Mouse (Mus musculus): Measurements from ENCODE around the gene Zfp92. TPM values are rescaled to one million over a fixed set of nuclear protein-coding genes. Genes with fewer than 3 reads are reported as not detected.

The Zfp92 gene
- total RNA-seq, 2 experiments from 2014 or later: 0.04 TPM; not detected in 1

GRCm38 (mm10) chrX:73468752-73469151, 57.9 kb downstream of the Zfp92 start:
- ATAC-seq (replicated peaks; ENCODE audit: low FRiP score, low TSS enrichment, poor library complexity, severe bottlenecking): no peak

- ATAC-seq (replicated peaks; ENCODE audit: low FRiP score, low TSS enrichment, poor library complexity, severe bottlenecking): peak; percentile 93
These were observed 60.9 kb downstream of the Zfp92 start for GRCm38 (mm10) chrX:73471764-73472163.

GRCm38 (mm10) chrX:73474340-73475165, 63.7 kb downstream of the Zfp92 start:
- ATAC-seq (replicated peaks; ENCODE audit: low FRiP score, low TSS enrichment, poor library complexity, severe bottlenecking): no peak

GRCm38 (mm10) chrX:73475658-73476256, 64.9 kb downstream of the Zfp92 start:
- ATAC-seq (replicated peaks; ENCODE audit: low FRiP score, low TSS enrichment, poor library complexity, severe bottlenecking): peak; percentile 73

GRCm38 (mm10) chrX:73476621-73477020, 65.7 kb downstream of the Zfp92 start:
- ATAC-seq (replicated peaks; ENCODE audit: low FRiP score, low TSS enrichment, poor library complexity, severe bottlenecking): no peak

- no peak for ATAC-seq (replicated peaks; ENCODE audit: low FRiP score, low TSS enrichment, poor library complexity, severe bottlenecking)
These were observed 66.6 kb downstream of the Zfp92 start for GRCm38 (mm10) chrX:73477500-73477899.

Other genes with a start within 250 kb of the Zfp92 start
- not detected in 2 replicates for gene Spin2d, start 234.1 kb upstream of the Zfp92 start, total RNA-seq (2014; fragmentation: Nextera tagmentation)
- not detected in 2 replicates for gene Spin2d, start 234.1 kb upstream of the Zfp92 start, total RNA-seq (2017)
- gene Xlr3b, start 218.9 kb upstream of the Zfp92 start, total RNA-seq (2014; fragmentation: Nextera tagmentation): 4.8 and 10.8 TPM in 2 replicates
- 4.2 and 4.4 TPM in 2 replicates for gene Xlr3b, start 218.9 kb upstream of the Zfp92 start, total RNA-seq (2017)
- 41.2 TPM in 2 replicates for gene Xlr4b, start 196.8 kb upstream of the Zfp92 start, total RNA-seq (2014; fragmentation: Nextera tagmentation)
- 23.1 and 29.2 TPM in 2 replicates for gene Xlr4b, start 196.8 kb upstream of the Zfp92 start, total RNA-seq (2017)
- gene F8a, start 182.8 kb upstream of the Zfp92 start, total RNA-seq (2014; fragmentation: Nextera tagmentation): 2.6 and 2.8 TPM in 2 replicates
- gene F8a, start 182.8 kb upstream of the Zfp92 start, total RNA-seq (2017): 2.4 and 2.6 TPM in 2 replicates
- gene Xlr4c, start 168.0 kb upstream of the Zfp92 start, total RNA-seq (2014; fragmentation: Nextera tagmentation): 5.5 and 10.5 TPM in 2 replicates
- gene Xlr4c, start 168.0 kb upstream of the Zfp92 start, total RNA-seq (2017): 24.6 and 34.2 TPM in 2 replicates
- gene Xlr3c, start 145.7 kb upstream of the Zfp92 start, total RNA-seq (2014; fragmentation: Nextera tagmentation): not detected in 2 replicates
- gene Xlr3c, start 145.7 kb upstream of the Zfp92 start, total RNA-seq (2017): 0.69 TPM in 1 of 2 replicates, not detected in the other
- not detected in 2 replicates for gene Xlr5a, start 118.1 kb upstream of the Zfp92 start, total RNA-seq (2014; fragmentation: Nextera tagmentation)
- not detected in 2 replicates for gene Xlr5a, start 118.1 kb upstream of the Zfp92 start, total RNA-seq (2017)
- gene Xlr5c, start 118.1 kb upstream of the Zfp92 start, total RNA-seq (2014; fragmentation: Nextera tagmentation): not detected in 2 replicates
- not detected in 2 replicates for gene Xlr5c, start 118.1 kb upstream of the Zfp92 start, total RNA-seq (2017)
- not detected in 2 replicates for gene Gm45015, start 74.3 kb upstream of the Zfp92 start, total RNA-seq (2014; fragmentation: Nextera tagmentation)
- not detected in 2 replicates for gene Gm45015, start 74.3 kb upstream of the Zfp92 start, total RNA-seq (2017)
- 3.1 and 6.7 TPM in 2 replicates for gene Zfp275, start 68.5 kb upstream of the Zfp92 start, total RNA-seq (2014; fragmentation: Nextera tagmentation)
- gene Zfp275, start 68.5 kb upstream of the Zfp92 start, total RNA-seq (2017): 1.8 and 2.5 TPM in 2 replicates
- gene Gm18336, start 12.4 kb upstream of the Zfp92 start, total RNA-seq (2014; fragmentation: Nextera tagmentation): not detected in 2 replicates
- not detected in 2 replicates for gene Gm18336, start 12.4 kb upstream of the Zfp92 start, total RNA-seq (2017)
- not detected in 2 replicates for gene Trex2, start 24.2 kb downstream of the Zfp92 start, total RNA-seq (2014; fragmentation: Nextera tagmentation)
- not detected in 2 replicates for gene Trex2, start 24.2 kb downstream of the Zfp92 start, total RNA-seq (2017)
- 37.5 and 56.0 TPM in 2 replicates for gene Haus7, start 47.9 kb downstream of the Zfp92 start, total RNA-seq (2014; fragmentation: Nextera tagmentation)
- gene Haus7, start 47.9 kb downstream of the Zfp92 start, total RNA-seq (2017): 81.1 and 85.6 TPM in 2 replicates
- 5.3 TPM in 1 of 2 replicates, not detected in the other for gene Bgn, start 72.5 kb downstream of the Zfp92 start, total RNA-seq (2014; fragmentation: Nextera tagmentation)
- 0.50 and 2.4 TPM in 2 replicates for gene Bgn, start 72.5 kb downstream of the Zfp92 start, total RNA-seq (2017)
- not detected in 2 replicates for gene Atp2b3, start 92.0 kb downstream of the Zfp92 start, total RNA-seq (2014; fragmentation: Nextera tagmentation)
- not detected in 2 replicates for gene Atp2b3, start 92.0 kb downstream of the Zfp92 start, total RNA-seq (2017)
- gene Dusp9, start 228.3 kb downstream of the Zfp92 start, total RNA-seq (2014; fragmentation: Nextera tagmentation): 1.5 TPM in 1 of 2 replicates, not detected in the other
- gene Dusp9, start 228.3 kb downstream of the Zfp92 start, total RNA-seq (2017): 0.38 and 0.61 TPM in 2 replicates
- gene Pnck, start 249.0 kb downstream of the Zfp92 start, total RNA-seq (2014; fragmentation: Nextera tagmentation): 2.7 TPM in 1 of 2 replicates, not detected in the other
- gene Pnck, start 249.0 kb downstream of the Zfp92 start, total RNA-seq (2017): not detected in 2 replicates